Mouse (Mus musculus): ENCODE measurements at regions not wholly inside any gene's neighbourhood (a gene's known extent, or its start where the extent isn't known, plus 50 kb on each side); places are given as distances from the start of the nearest gene placed in this dataset.
"Not testable (repeated sequence)": the region's sequence is repeated elsewhere in the genome, so short reads cannot be mapped to it uniquely, and the experiment has no call there.

- Histone ChIP-seq H3K27me3 (ENCODE audit: control insufficient read depth, insufficient read depth, low read length) (no peaks in the 10 kb centered on the region), H3K79me2 (replicated peaks; ENCODE audit: control insufficient read depth, insufficient read depth, low read length) (no peaks in the 10 kb centered on the region), H3K9ac (ENCODE audit: low read depth, low read length) (no peak overlapping the region), H3K27ac (no peak overlapping the region), H3K36me3 (ENCODE audit: control insufficient read depth, insufficient read depth, low read length) (no peaks in the 10 kb centered on the region), H3K4me1 (ENCODE audit: control insufficient read depth, insufficient read depth, low read length) (no peaks in the 10 kb centered on the region), H3K4me3 (no peak overlapping the region)
- WGBS, result 26% methylated on average over 3 of the region's 3 CpGs
- TF ChIP-seq CTCF (IDR thresholded peaks at IDR 0.05) (no peak), POLR2A (IDR thresholded peaks at IDR 0.05; ENCODE audit: insufficient read depth, low read depth, low read length) (no peak), EP300 (IDR thresholded peaks at IDR 0.05; ENCODE audit: insufficient read depth, low read depth, low read length) (no peak)
- intact Hi-C loops (cut with DNase I), result no loop called here
- no peak for DNase-seq
Measured at GRCm38 (mm10) chr6:109182878-109183277, 354.4 kb downstream of the Edem1 start.

GRCm38 (mm10) chr6:109193061-109193460, 364.6 kb downstream of the Edem1 start:
- DNase-seq; H3K79me2 ChIP-seq (replicated peaks; ENCODE audit: control insufficient read depth, insufficient read depth, low read length); H3K27me3 ChIP-seq (ENCODE audit: control insufficient read depth, insufficient read depth, low read length); H3K4me3 ChIP-seq; H3K27ac ChIP-seq; H3K9ac ChIP-seq (ENCODE audit: low read depth, low read length); H3K4me1 ChIP-seq (ENCODE audit: control insufficient read depth, insufficient read depth, low read length); intact Hi-C loops (cut with DNase I); H3K36me3 ChIP-seq (ENCODE audit: control insufficient read depth, insufficient read depth, low read length): not testable (repeated sequence)
- 76% methylated on average over 2 of the region's 2 CpGs for WGBS

- H3K79me2 ChIP-seq (replicated peaks; ENCODE audit: control insufficient read depth, insufficient read depth, low read length), result no peaks in the 10 kb centered on the region
- TF ChIP-seq POLR2A (IDR thresholded peaks at IDR 0.05; ENCODE audit: insufficient read depth, low read depth, low read length), result no peak
- no peak for TF ChIP-seq CTCF (IDR thresholded peaks at IDR 0.05)
- TF ChIP-seq EP300 (IDR thresholded peaks at IDR 0.05; ENCODE audit: insufficient read depth, low read depth, low read length), result no peak
- no peaks in the 10 kb centered on the region for H3K4me1 ChIP-seq (ENCODE audit: control insufficient read depth, insufficient read depth, low read length)
- no peak overlapping the region for H3K9ac ChIP-seq (ENCODE audit: low read depth, low read length)
- 74% methylated on average over 3 of the region's 3 CpGs for WGBS
- intact Hi-C loops (cut with DNase I), result no loop called here
- no peaks in the 10 kb centered on the region for H3K27me3 ChIP-seq (ENCODE audit: control insufficient read depth, insufficient read depth, low read length)
- H3K4me3 ChIP-seq, result no peak overlapping the region
- DNase-seq, result no peak
- H3K27ac ChIP-seq, result no peak overlapping the region
- no peaks in the 10 kb centered on the region for H3K36me3 ChIP-seq (ENCODE audit: control insufficient read depth, insufficient read depth, low read length)
Measured at GRCm38 (mm10) chr6:109193603-109194002, 365.2 kb downstream of the Edem1 start.

- no peaks in the 10 kb centered on the region for H3K4me1 ChIP-seq (ENCODE audit: control insufficient read depth, insufficient read depth, low read length)
- H3K9ac ChIP-seq (ENCODE audit: low read depth, low read length), result no peak overlapping the region
- no peaks in the 10 kb centered on the region for H3K36me3 ChIP-seq (ENCODE audit: control insufficient read depth, insufficient read depth, low read length)
- no peak overlapping the region for H3K4me3 ChIP-seq
- TF ChIP-seq POLR2A (IDR thresholded peaks at IDR 0.05; ENCODE audit: insufficient read depth, low read depth, low read length), result no peak
- no peak for TF ChIP-seq CTCF (IDR thresholded peaks at IDR 0.05)
- TF ChIP-seq EP300 (IDR thresholded peaks at IDR 0.05; ENCODE audit: insufficient read depth, low read depth, low read length), result no peak
- no peaks in the 10 kb centered on the region for H3K27me3 ChIP-seq (ENCODE audit: control insufficient read depth, insufficient read depth, low read length)
- intact Hi-C loops (cut with DNase I), result no loop called here
- WGBS, result 33% methylated on average over 2 of the region's 2 CpGs
- DNase-seq, result no peak
- no peak overlapping the region for H3K27ac ChIP-seq
- H3K79me2 ChIP-seq (replicated peaks; ENCODE audit: control insufficient read depth, insufficient read depth, low read length), result no peaks in the 10 kb centered on the region
Measured at GRCm38 (mm10) chr6:109209699-109210098, 381.3 kb downstream of the Edem1 start.

- no peak for TF ChIP-seq CTCF (IDR thresholded peaks at IDR 0.05)
- no peak for TF ChIP-seq EP300 (IDR thresholded peaks at IDR 0.05; ENCODE audit: insufficient read depth, low read depth, low read length)
- TF ChIP-seq POLR2A (IDR thresholded peaks at IDR 0.05; ENCODE audit: insufficient read depth, low read depth, low read length), result no peak
- 95% methylated on average over 6 of the region's 6 CpGs for WGBS
- Histone ChIP-seq H3K27me3 (ENCODE audit: control insufficient read depth, insufficient read depth, low read length) (no peaks in the 10 kb centered on the region), H3K4me3 (no peak overlapping the region), H3K79me2 (replicated peaks; ENCODE audit: control insufficient read depth, insufficient read depth, low read length) (no peaks in the 10 kb centered on the region), H3K36me3 (ENCODE audit: control insufficient read depth, insufficient read depth, low read length) (no peaks in the 10 kb centered on the region), H3K9ac (ENCODE audit: low read depth, low read length) (no peak overlapping the region), H3K27ac (no peak overlapping the region), H3K4me1 (ENCODE audit: control insufficient read depth, insufficient read depth, low read length) (no peaks in the 10 kb centered on the region)
- intact Hi-C loops (cut with DNase I), result no loop called here
- no peak for DNase-seq
Measured at GRCm38 (mm10) chr6:109230391-109230790, 401.9 kb downstream of the Edem1 start.

- Histone ChIP-seq H3K27ac (no peak overlapping the region), H3K27me3 (ENCODE audit: control insufficient read depth, insufficient read depth, low read length) (no peaks in the 10 kb centered on the region), H3K4me3 (no peak overlapping the region), H3K4me1 (ENCODE audit: control insufficient read depth, insufficient read depth, low read length) (no peaks in the 10 kb centered on the region), H3K9ac (ENCODE audit: low read depth, low read length) (no peak overlapping the region), H3K79me2 (replicated peaks; ENCODE audit: control insufficient read depth, insufficient read depth, low read length) (no peaks in the 10 kb centered on the region), H3K36me3 (ENCODE audit: control insufficient read depth, insufficient read depth, low read length) (no peaks in the 10 kb centered on the region)
- TF ChIP-seq CTCF (IDR thresholded peaks at IDR 0.05) (no peak), POLR2A (IDR thresholded peaks at IDR 0.05; ENCODE audit: insufficient read depth, low read depth, low read length) (no peak), EP300 (IDR thresholded peaks at IDR 0.05; ENCODE audit: insufficient read depth, low read depth, low read length) (no peak)
- intact Hi-C loops (cut with DNase I), result no loop called here
- no peak for DNase-seq
- 76% methylated on average over 3 of the region's 3 CpGs for WGBS
Measured at GRCm38 (mm10) chr6:109233426-109233825, 405.0 kb downstream of the Edem1 start.
